Mouse (Mus musculus) C2C12 (cell line): ENCODE data around the gene Sema3a.

Experiments
- CTCF ChIP-seq: IDR thresholded peaks from one replicate; pipeline ENCODE4 v1.5.1; 2011; ENCODE audit not compliant: control insufficient read depth, insufficient read depth, insufficient read length
- MAX ChIP-seq: IDR thresholded peaks from one replicate; pipeline ENCODE4 v1.6.1; 2011; ENCODE audit warnings: mild to moderate bottlenecking, control low read depth
- MYOD1 ChIP-seq: IDR thresholded peaks from one replicate; pipeline ENCODE4 v1.6.1; 2011; ENCODE audit warnings: low read depth; ENCODE audit not compliant: control insufficient read depth, insufficient read length

- TF ChIP-seq CTCF (no peak), MAX (no peak), MYOD1 (no peak)
Measured at GRCm38 (mm10) chr5:13550953-13551352, 425.7 kb downstream of the Sema3a start.
